Mouse (Mus musculus) C2C12 (cell line): ENCODE results near the gene Bad.

Source experiments
- CEBPB ChIP-seq: IDR thresholded peaks from one replicate; pipeline ENCODE4 v1.6.1; 2011; ENCODE audit warnings: low read depth, mild to moderate bottlenecking, control low read depth, moderate library complexity
- CTCF ChIP-seq: IDR thresholded peaks from one replicate; pipeline ENCODE4 v1.5.1; 2011; ENCODE audit not compliant: control insufficient read depth, insufficient read depth, insufficient read length
- FOSL1 ChIP-seq: IDR thresholded peaks from one replicate; pipeline ENCODE4 v1.8.0; 2011; ENCODE audit warnings: mild to moderate bottlenecking, low read length; ENCODE audit not compliant: poor library complexity, insufficient read depth, severe bottlenecking
- MAX ChIP-seq: IDR thresholded peaks from one replicate; pipeline ENCODE4 v1.6.1; 2011; ENCODE audit warnings: mild to moderate bottlenecking, control low read depth

DNA sequence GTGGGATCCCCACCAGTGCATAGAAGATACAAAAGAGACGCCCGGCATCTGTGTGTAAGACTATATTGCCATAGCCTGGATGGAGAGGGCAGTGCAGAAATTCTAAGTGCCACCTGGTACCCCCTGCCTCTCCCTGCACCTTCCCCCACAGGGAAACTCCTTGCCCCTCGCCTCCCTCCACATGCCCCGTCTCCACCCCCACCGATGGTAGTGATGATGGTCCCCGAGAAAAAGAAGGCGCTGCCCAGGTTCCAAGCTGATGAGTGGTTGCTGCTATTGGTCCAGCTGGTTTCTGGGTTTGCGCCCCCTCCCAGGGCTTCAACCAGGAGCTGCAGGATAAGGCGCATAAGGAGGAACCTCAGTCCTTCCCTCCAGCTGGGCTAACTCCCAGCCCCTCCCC lies 13.6 kb upstream of the Bad start:
- no peak for TF ChIP-seq CTCF
- TF ChIP-seq FOSL1: no peak
- no peak for TF ChIP-seq CEBPB
- no peak for TF ChIP-seq MAX
